8 mouse cellular contexts compared by ENCODE assay signal in the genomic region with DNA sequence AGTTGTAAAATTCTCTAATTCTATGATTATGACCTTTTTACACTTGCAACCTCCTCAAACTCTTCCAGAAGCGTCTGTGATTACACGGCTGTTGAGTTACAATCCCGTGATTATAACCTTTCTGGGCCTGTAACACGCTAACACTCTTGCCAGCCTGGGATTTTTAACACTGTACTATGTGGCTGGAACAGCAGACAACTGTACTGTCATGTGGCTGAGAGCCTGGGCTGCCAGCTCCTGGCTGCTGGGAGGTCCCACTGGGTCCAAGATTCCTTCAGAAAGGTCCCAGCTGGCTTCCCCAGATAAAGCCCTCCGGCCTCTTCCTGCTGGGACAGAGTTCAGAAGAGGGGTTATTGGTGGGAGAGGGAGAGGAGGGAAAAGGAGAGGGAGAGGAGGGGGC.
DNase-seq lines count a peak whose midpoint lies in the region.

No protein-coding gene starts in this region.

- DNase-seq in cerebellum, postnatal 10 days: peak; percentile 41 to 52
- no peak for DNase-seq in cerebellum, postnatal 25 days
- DNase-seq in kidney, postnatal 4 days: peak; percentile 47 to 62
- DNase-seq in kidney, postnatal 14 days: no peak
- peak; percentile 58 for DNase-seq in fibroblast of lung, adult 2 months (ENCODE audit: low read depth)
- peak; percentile 42 for DNase-seq in lung, postnatal 36 days
- no peak for DNase-seq in left cerebral cortex, adult 9 months (ENCODE audit: low spot score in 2 of 2)
- DNase-seq in adrenal gland, adult (ENCODE audit: inconsistent age in 2 of 2, low spot score in 1 of 2): no peak

Comparison
In these comparisons a context has a peak if more than half of its experiments do, and no peak if none do; other contexts are left out.
1. DNase-seq: peak in cerebellum, postnatal 10 days (2 of 2), kidney, postnatal 4 days (2 of 2), fibroblast of lung, adult 2 months (single experiment) and lung, postnatal 36 days (single experiment); none in cerebellum, postnatal 25 days (0 of 2), kidney, postnatal 14 days (single experiment), left cerebral cortex, adult 9 months (0 of 2) and adrenal gland, adult (0 of 2).